In the genomic region with DNA sequence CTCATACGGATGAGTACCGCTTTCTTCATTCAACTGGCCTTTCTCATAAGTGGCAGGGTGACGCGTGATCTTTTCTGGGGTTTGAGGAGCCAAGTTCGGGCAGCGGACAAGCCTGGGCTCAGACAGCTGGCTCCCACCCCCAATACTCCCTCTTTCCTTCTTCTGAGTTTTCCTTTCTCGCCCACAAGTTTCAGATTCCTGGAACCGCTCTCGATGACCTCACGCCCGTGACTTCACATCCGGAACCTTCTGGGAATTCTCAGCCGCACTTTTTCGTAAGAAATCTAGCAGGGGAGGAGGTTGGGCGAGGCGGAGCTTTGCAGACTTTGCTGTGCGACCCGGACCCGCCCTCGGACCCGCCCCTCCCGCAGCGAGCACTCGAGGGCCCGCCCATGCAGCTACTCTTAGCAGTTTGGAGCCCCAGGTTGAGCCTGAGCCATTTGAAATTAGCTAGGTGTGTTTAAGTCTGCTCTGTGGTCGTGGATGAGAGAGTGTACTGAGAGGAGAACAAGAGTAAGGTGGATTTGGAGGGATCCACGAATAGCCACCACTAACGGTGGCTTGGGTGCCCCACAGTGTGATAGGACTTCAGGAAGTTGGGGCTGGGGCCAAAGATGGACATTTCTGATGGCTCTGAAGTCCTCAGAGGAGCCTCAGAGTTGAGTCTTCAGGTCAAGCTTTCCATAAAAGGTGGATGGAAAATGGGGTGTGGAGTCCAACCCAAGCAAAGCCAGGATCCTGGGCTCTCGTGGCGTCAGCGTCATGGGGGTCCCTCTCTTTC, we compare ENCODE assay signal across 8 mouse cellular contexts. TPM values are rescaled to one million over a fixed set of nuclear protein-coding genes. Genes with fewer than 3 reads are reported as not detected.
DNase-seq lines count a peak whose midpoint lies in the region; ATAC-seq and TF ChIP-seq lines count a peak whose summit lies in the region.

No protein-coding gene starts in this region.

- TF ChIP-seq CTCF in heart, postnatal 0 days (IDR thresholded peaks at IDR 0.05; ENCODE audit: low read depth) = no peak

- peak overlapping the region; percentile 33; the same call in 1 of the 2 replicates for H3K9ac ChIP-seq in heart, postnatal 0 days (replicated peaks; ENCODE audit: low read depth, low read length)

- H3K27ac ChIP-seq in forebrain, embryonic 10.5 days = peak overlapping the region; percentile 87
- H3K27ac ChIP-seq in heart, postnatal 0 days (ENCODE audit: low read depth) = peak overlapping the region; percentile 77

- H3K9me3 ChIP-seq in forebrain, embryonic 10.5 days = no peaks in the 10 kb centered on the region
- no peaks in the 10 kb centered on the region for H3K9me3 ChIP-seq in heart, postnatal 0 days (replicated peaks; ENCODE audit: control insufficient read depth, low read length)

- no peaks in the 10 kb centered on the region for H3K36me3 ChIP-seq in forebrain, embryonic 10.5 days (replicated peaks)
- no peaks in the 10 kb centered on the region for H3K36me3 ChIP-seq in heart, postnatal 0 days (replicated peaks; ENCODE audit: control insufficient read depth, insufficient read depth, low read length)

- TF ChIP-seq EP300 in heart, postnatal 0 days (IDR thresholded peaks at IDR 0.05; ENCODE audit: low read depth) = no peak

- DNase-seq in CD4-positive helper T cell, adult 2 months (ENCODE audit: low read depth, low spot score) = peak; percentile 88
- DNase-seq in adrenal gland, adult 2 months = peak; percentile 95
- peak; percentile 87 for DNase-seq in forebrain, embryonic 10.5 days (ENCODE audit: extremely low spot score, low spot score)
- peak; percentile 95 for DNase-seq in heart, postnatal 0 days (ENCODE audit: low spot score)
- DNase-seq in kidney, postnatal 14 days = peak; percentile 95
- DNase-seq in lung, postnatal 10 days = peak; percentile 97
- peak; percentile 66 for DNase-seq in ovary, postnatal 14 days (ENCODE audit: low spot score)
- peak; percentile 86 for DNase-seq in thymus, postnatal 14 days

- peak overlapping the region; percentile 57 for H3K4me3 ChIP-seq in forebrain, embryonic 10.5 days
- peak overlapping the region; percentile 47 for H3K4me3 ChIP-seq in heart, postnatal 0 days (ENCODE audit: low read depth, low read length)

- peak overlapping the region; percentile 61 for H3K4me2 ChIP-seq in heart, postnatal 0 days (ENCODE audit: low read depth, low read length)

- WGBS in forebrain, embryonic 10.5 days = 12% methylated on average over 31 of the region's 31 CpGs
- whole genome bisulfite sequencing in heart, postnatal 0 days = 9% methylated on average over 31 of the region's 31 CpGs

- peak; percentile 92 for ATAC-seq in heart, postnatal 0 days (ENCODE audit: insufficient read depth, low read depth)

- peaks cover 10% of the 10 kb centered on the region; the same call in 1 of the 2 replicates for H3K27me3 ChIP-seq in forebrain, embryonic 10.5 days (ENCODE audit: poor library complexity, severe bottlenecking)
- no peaks in the 10 kb centered on the region for H3K27me3 ChIP-seq in heart, postnatal 0 days (ENCODE audit: control insufficient read depth, insufficient read depth, low read length)

- H3K4me1 ChIP-seq in forebrain, embryonic 10.5 days = peaks cover 21% of the 10 kb centered on the region
- H3K4me1 ChIP-seq in heart, postnatal 0 days (ENCODE audit: control insufficient read depth, insufficient read depth) = 0 out of 2 replicates have a peak, but pooled peaks cover 6% of the 10 kb centered on the region

RNA-seq across cellular contexts. Expression of gene Csrnp1, which starts 17.7 kb away (rescaled TPM):
- total RNA-seq in adrenal gland, adult 2 months (2021) = 10 to 100 TPM; 18.7 to 26.5 TPM
- polyA plus RNA-seq in adrenal gland, adult 2 months (2012; rRNA removed) = 45.6 and 51.3 TPM in 2 replicates
- polyA plus RNA-seq in forebrain, embryonic 10.5 days (2016; fragmentation: Nextera tagmentation; extraction: Ambion mirVana) = 3.3 and 4.2 TPM in 2 replicates
- total RNA-seq in heart, postnatal 0 days (2014; rRNA removed; ENCODE audit: low replicate concordance) = 23.8 and 96.9 TPM in 2 replicates
- 4.0 and 4.2 TPM in 2 replicates for polyA plus RNA-seq in heart, postnatal 0 days (2015; fragmentation: Nextera tagmentation; extraction: Ambion mirVana)

RNA-seq across cellular contexts. Expression of gene Xirp1, which starts 21.3 kb away (rescaled TPM):
- total RNA-seq in adrenal gland, adult 2 months (2021) = under 1 TPM; 0.37 to 0.48 TPM
- 0.03 and 0.04 TPM in 2 replicates for polyA plus RNA-seq in adrenal gland, adult 2 months (2012; rRNA removed)
- polyA plus RNA-seq in forebrain, embryonic 10.5 days (2016; fragmentation: Nextera tagmentation; extraction: Ambion mirVana) = not detected in 2 replicates
- 140 and 178 TPM in 2 replicates for total RNA-seq in heart, postnatal 0 days (2014; rRNA removed; ENCODE audit: low replicate concordance)
- 38.4 and 45.1 TPM in 2 replicates for polyA plus RNA-seq in heart, postnatal 0 days (2015; fragmentation: Nextera tagmentation; extraction: Ambion mirVana)

Comparison
In these comparisons a context has a peak if more than half of its experiments do, and no peak if none do; other contexts are left out.
1. Peak in every context shown above with its lines: DNase-seq, ATAC-seq, H3K4me3 ChIP-seq and H3K27ac ChIP-seq.
2. RNA of gene Xirp1, which starts 21.3 kb away (polyA plus RNA-seq): 38.4 to 45.1 TPM in heart, postnatal 0 days; 0.03 to 0.04 TPM in adrenal gland, adult 2 months and not detected in forebrain, embryonic 10.5 days; every median in the first group is over 10 times any median in the second.